Mouse (Mus musculus) lung, postnatal 14 days (tissue): ENCODE measurements around the gene Lrrc74b.
"Not testable (repeated sequence)": the region's sequence is repeated elsewhere in the genome, so short reads cannot be mapped to it uniquely, and the experiment has no call there.

ENCODE experiments used
- DNase-seq: peaks from one replicate; pipeline ENCODE4 v3.0.0; 2021

Gene Lrrc74b

GRCm38 (mm10) chr16:17561128-17561750, at the start of gene Lrrc74b:
TSS of gene Lrrc74b (minus strand) at chr16:17561247.
- peak; percentile 74 for DNase-seq

- DNase-seq: no peak
Observed at GRCm38 (mm10) chr16:17605684-17606083, 44.6 kb upstream of the Lrrc74b start.

- DNase-seq: no peak
Observed at GRCm38 (mm10) chr16:17604941-17605340, 43.9 kb upstream of the Lrrc74b start.

GRCm38 (mm10) chr16:17600944-17601562, 40.0 kb upstream of the Lrrc74b start:
- no peak for DNase-seq

GRCm38 (mm10) chr16:17590731-17591130, 29.7 kb upstream of the Lrrc74b start:
- DNase-seq: no peak

GRCm38 (mm10) chr16:17584555-17584954, 23.5 kb upstream of the Lrrc74b start:
- no peak for DNase-seq

- DNase-seq: peak; percentile 37
Observed at GRCm38 (mm10) chr16:17583064-17583463, 22.0 kb upstream of the Lrrc74b start, which contains the start of gene Slc7a4. TSS of gene Slc7a4 (minus strand) at chr16:17583214.

- no peak for DNase-seq
Observed at GRCm38 (mm10) chr16:17576825-17577215, 15.8 kb upstream of the Lrrc74b start.

- DNase-seq: peak; percentile 75
Observed at GRCm38 (mm10) chr16:17575870-17576824, 15.1 kb upstream of the Lrrc74b start.

GRCm38 (mm10) chr16:17566186-17566585, 5.1 kb upstream of the Lrrc74b start:
- DNase-seq: no peak

GRCm38 (mm10) chr16:17564771-17565170, 3.7 kb upstream of the Lrrc74b start:
- DNase-seq: no peak

GRCm38 (mm10) chr16:17564221-17564620, 3.2 kb upstream of the Lrrc74b start:
- no peak for DNase-seq

- DNase-seq: no peak
Observed at GRCm38 (mm10) chr16:17563580-17563979, 2.5 kb upstream of the Lrrc74b start.

GRCm38 (mm10) chr16:17561751-17562208, 733 bp upstream of the Lrrc74b start, which contains the start of gene P2rx6:
TSS of gene P2rx6 (plus strand) at chr16:17561885.
- DNase-seq: peak; percentile 40

- no peak for DNase-seq
Observed at GRCm38 (mm10) chr16:17559396-17560027, 1.5 kb downstream of the Lrrc74b start.

- DNase-seq: no peak
Observed at GRCm38 (mm10) chr16:17558811-17559210, 2.2 kb downstream of the Lrrc74b start.

- peak; percentile 76 for DNase-seq
Observed at GRCm38 (mm10) chr16:17557947-17558480, 3.0 kb downstream of the Lrrc74b start.

- DNase-seq: no peak
Observed at GRCm38 (mm10) chr16:17556907-17557306, 4.1 kb downstream of the Lrrc74b start.

- DNase-seq: no peak
Observed at GRCm38 (mm10) chr16:17556180-17556579, 4.9 kb downstream of the Lrrc74b start.

GRCm38 (mm10) chr16:17554702-17555101, 6.3 kb downstream of the Lrrc74b start:
- DNase-seq: not testable (repeated sequence)

- peak; percentile 68 for DNase-seq
Observed at GRCm38 (mm10) chr16:17553910-17554685, 6.9 kb downstream of the Lrrc74b start.

GRCm38 (mm10) chr16:17552837-17553236, 8.2 kb downstream of the Lrrc74b start:
- DNase-seq: no peak
